Mouse (Mus musculus) megakaryocyte, embryonic 14.5 days (primary cell): ENCODE results near the gene Cst7. TPM values are rescaled to one million over a fixed set of nuclear protein-coding genes. Genes with fewer than 3 reads are reported as not detected.

Source experiments
- H3K27me3 ChIP-seq: replicated peaks from 2 replicates; pipeline ENCODE3; 2012; ENCODE audit warnings: inconsistent platforms
- H3K36me3 ChIP-seq: replicated peaks from 2 replicates; pipeline ENCODE3; 2012; ENCODE audit warnings: low read length, inconsistent platforms, mixed read lengths
- H3K4me1 ChIP-seq: 2 replicates; pipeline ENCODE4 v1.6.1; 2012; ENCODE audit warnings: inconsistent platforms
- H3K4me3 ChIP-seq: replicated peaks from 2 replicates; pipeline ENCODE3; 2012; ENCODE audit warnings: moderate library complexity, mild to moderate bottlenecking, inconsistent platforms
- H3K9me3 ChIP-seq: 2 replicates; pipeline ENCODE4 v1.6.1; 2012; ENCODE audit warnings: inconsistent platforms
- FLI1 ChIP-seq: IDR thresholded peaks from 2 replicates; pipeline ENCODE4 v1.6.1; 2012; ENCODE audit warnings: low read length, inconsistent platforms, mixed read lengths
- GATA1 ChIP-seq: IDR thresholded peaks from 3 replicates; pipeline ENCODE4 v1.6.1; 2012; ENCODE audit warnings: mixed read lengths, low read length, inconsistent platforms, borderline replicate concordance
- polyA plus RNA-seq: library from polyadenylated mRNA; stranded (reverse); fragments of >175 nt; gene quantifications from 2 replicates; pipeline ENCODE4 v1.2.3, GENCODE M21; 2012; ENCODE audit warnings: low replicate concordance; ENCODE audit not compliant: insufficient read depth

The Cst7 gene
- polyA plus RNA-seq, 1 experiment: 13.6 TPM

DNA sequence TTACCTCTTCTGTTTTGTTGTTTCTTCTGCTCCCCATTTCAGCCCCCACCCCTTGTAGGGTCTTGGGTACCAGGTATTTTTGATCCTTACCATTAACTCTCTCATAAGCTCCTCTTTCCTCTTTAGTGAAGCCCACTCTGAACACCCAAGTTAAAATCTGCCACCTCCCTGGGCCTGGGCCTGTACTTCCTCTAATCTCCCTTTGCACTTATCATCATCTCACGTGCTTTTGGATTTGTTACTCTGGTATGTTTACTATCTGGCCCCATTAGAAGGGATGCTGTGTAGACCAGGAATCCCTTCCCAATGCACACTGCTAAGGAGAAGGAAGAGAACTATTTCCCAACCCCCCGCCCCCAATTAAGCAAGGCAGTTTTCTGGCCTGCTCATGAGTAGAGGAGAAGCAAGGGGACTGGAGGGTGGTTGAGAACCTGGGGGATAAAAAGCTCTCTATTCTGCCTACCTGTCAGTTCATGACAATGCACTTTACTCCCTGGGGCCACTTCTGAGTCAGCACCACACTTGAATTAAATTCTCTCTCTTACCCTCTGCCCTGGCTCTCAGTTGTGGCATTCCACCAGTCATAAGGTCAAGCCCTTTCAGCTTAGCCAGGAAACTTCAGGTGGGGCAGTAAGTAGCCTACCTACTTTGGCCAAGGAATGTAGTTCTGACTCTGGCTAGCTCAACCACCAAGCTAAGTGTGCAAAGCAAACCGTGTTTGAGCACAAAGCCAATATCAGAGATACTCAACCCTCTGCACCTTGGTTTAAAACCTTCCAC is 25.4 kb downstream of the Cst7 start:
- peaks cover 3% of the 10 kb centered on the region; the same call in 1 of the 2 replicates for H3K4me1 ChIP-seq
- H3K9me3 ChIP-seq: no peaks in the 10 kb centered on the region
- H3K27me3 ChIP-seq: no peaks in the 10 kb centered on the region
- no peak for TF ChIP-seq GATA1
- TF ChIP-seq FLI1: no peak
- H3K4me3 ChIP-seq: no peak overlapping the region
- H3K36me3 ChIP-seq: peaks cover 67% of the 10 kb centered on the region

DNA sequence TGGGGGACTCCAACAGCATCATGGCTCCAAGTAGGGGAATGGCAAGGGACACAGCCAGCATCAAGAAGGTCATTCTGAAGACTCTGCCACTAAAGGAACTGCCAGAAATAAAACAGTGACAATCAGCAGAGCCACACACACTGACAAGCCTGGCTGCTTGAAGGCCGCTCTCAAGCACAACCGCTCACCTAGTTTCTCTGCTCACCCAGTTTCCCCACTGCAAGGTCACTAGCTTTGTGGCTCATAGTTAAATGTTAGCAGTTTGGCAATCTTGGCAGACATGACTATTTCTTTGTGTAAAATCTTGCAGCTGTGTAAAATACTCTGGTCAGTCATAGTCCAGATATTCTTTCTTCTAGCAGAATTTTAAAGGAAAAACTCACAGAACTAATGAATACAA is 30.0 kb downstream of the Cst7 start:
- Histone ChIP-seq H3K36me3 (peaks cover 50% of the 10 kb centered on the region), H3K4me1 (peaks cover 15% of the 10 kb centered on the region; the same call in 1 of the 2 replicates), H3K4me3 (no peak overlapping the region), H3K27me3 (no peaks in the 10 kb centered on the region), H3K9me3 (no peaks in the 10 kb centered on the region)
- TF ChIP-seq FLI1: no peak
- no peak for TF ChIP-seq GATA1

DNA sequence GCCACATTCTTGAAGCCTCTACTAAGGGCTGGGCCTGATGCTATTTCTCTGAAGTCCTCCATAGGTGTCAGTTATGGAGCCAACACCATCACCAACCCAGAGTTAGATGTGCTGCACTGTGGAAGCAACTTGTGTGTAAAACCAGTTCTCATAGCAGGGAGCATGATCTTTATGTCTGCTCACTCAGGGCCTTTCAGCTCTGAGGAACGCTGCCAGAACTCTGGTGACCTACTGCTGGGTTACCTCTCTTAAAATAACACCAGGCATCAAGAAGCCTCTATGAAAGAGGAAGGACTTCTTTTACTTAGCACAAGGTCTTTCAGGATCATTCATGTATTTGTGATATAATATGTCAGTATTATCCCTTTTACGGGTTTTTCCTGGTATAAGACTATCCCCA is 32.0 kb downstream of the Cst7 start:
- TF ChIP-seq GATA1 (no peak), FLI1 (no peak)
- H3K4me1 ChIP-seq: peaks cover 17% of the 10 kb centered on the region
- H3K9me3 ChIP-seq: no peaks in the 10 kb centered on the region
- H3K4me3 ChIP-seq: no peak overlapping the region
- peaks cover 35% of the 10 kb centered on the region for H3K36me3 ChIP-seq
- no peaks in the 10 kb centered on the region for H3K27me3 ChIP-seq

DNA sequence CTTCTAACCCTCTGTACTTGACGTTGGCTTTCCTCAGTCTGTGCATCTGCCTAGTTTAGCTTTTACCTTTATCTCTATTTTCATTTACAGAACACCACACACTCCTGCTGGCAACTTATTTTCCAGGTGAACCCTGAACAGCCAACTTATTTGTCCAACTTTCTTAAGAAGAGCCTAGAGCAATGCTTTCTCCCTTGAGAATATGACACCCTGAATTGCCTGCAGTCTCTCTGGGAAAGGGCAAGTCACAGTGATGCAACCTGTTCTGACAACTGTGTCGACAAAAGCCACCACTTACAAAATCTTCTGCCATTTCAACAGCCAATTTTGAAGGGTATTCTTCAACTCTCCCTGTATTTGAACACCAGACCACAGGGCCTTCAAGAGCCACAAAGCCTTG is 34.6 kb downstream of the Cst7 start:
- Histone ChIP-seq H3K36me3 (peaks cover 22% of the 10 kb centered on the region), H3K4me3 (no peak overlapping the region), H3K27me3 (no peaks in the 10 kb centered on the region), H3K9me3 (no peaks in the 10 kb centered on the region), H3K4me1 (peaks cover 38% of the 10 kb centered on the region)
- no peak for TF ChIP-seq GATA1

DNA sequence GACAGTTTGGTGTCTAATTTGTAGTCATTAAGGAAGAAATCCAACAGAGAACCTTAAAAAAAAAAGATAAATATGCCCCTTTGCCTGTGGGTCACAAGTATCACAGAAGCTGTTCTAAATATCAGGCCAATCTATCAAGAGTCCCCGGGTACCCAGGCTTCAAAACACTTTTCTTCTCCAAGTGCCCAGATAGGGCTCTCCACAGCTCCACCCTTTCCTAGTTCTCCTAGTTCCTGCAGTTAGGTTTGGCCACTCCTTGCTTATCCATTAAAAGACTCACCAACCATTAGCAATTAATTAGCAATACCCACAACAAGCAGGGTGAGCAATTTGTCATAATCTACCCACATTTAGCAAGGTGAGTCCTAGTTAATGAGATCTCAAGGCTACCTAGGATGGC is 36.9 kb downstream of the Cst7 start:
- Histone ChIP-seq H3K36me3 (peaks cover 17% of the 10 kb centered on the region), H3K4me1 (peaks cover 40% of the 10 kb centered on the region), H3K27me3 (peaks cover 7% of the 10 kb centered on the region), H3K9me3 (no peaks in the 10 kb centered on the region), H3K4me3 (peak overlapping the region; percentile 99)
- TF ChIP-seq GATA1 (no peak), FLI1 (no peak)

DNA sequence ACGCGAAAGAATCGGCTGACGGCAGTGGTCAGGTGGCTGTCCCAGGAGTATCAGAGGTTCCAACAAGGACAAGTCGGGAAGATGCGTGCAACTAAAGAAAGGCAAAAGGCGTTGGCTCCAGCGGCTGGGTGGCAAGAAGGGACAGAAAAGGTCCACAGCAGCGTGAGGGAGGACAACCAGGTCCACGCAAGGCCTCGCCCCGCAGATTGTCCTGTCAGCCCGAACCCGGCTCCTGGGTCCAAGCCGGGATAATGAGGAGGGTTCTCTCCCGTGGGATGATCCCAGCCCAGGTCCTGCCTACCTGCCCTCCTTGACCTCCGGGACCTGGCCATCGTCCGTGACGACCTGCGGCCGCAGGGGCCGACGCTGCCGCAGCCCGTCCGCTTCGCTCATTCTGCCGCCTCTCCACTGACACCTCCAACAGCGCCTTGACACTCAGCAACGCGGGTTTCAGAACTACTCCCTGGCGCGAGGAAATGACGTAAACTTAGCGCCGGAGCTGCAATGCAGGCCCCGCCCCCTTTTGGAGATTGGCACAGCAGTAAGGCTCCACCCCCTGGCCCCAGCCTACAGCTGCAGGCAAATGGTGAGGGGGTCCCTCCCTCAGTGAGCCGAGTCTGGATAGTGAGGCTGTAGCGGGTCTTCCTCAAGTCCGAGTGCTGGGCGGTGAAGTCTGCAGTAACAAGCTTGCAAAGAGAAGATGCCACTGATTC is 38.0 kb downstream of the Cst7 start, which contains the start of gene Apmap:
TSS of gene Apmap (minus strand) at position 481 of the 713 bp plus-strand sequence.
- no peak for TF ChIP-seq FLI1
- TF ChIP-seq GATA1: no peak
- H3K4me3 ChIP-seq: peak within 1 kb of the TSS; percentile 99
- peaks cover 15% of the 10 kb centered on the region for H3K36me3 ChIP-seq
- H3K27me3 ChIP-seq: peaks cover 12% of the 10 kb centered on the region
- H3K4me1 ChIP-seq: peaks cover 45% of the 10 kb centered on the region
- no peaks in the 10 kb centered on the region for H3K9me3 ChIP-seq

DNA sequence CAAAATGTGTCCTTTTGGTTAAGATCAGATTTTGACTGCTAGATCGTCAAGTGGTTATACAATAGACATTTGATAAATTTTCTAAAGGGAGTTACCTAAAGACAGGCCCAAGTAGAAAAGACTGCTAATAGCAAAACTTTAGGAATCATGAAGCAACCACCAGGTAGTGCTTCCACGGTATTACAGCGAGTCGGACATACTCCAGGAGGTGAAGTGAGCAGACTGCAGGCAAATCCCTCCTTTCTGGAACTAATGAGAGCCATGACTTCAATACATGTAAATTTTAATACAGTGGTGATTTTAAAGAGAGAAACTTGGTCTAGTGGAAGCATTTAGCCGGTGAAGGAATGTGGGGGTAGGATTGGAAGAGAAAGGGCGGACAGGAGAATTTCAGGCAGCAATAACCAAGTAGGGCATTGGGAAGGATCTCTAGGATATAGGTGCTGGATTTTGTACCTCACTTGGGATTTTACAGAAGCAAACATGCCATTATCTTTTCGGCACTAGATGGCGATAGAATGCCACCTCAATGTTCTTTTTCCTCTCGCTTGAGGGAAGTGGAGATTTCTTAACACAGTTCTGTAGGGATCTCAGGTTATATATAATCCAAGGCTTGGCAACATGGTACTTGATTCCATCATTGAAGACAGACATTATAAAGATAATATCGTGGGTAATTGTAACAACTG is 38.8 kb downstream of the Cst7 start:
- Histone ChIP-seq H3K9me3 (no peaks in the 10 kb centered on the region), H3K27me3 (peaks cover 12% of the 10 kb centered on the region), H3K4me1 (peaks cover 39% of the 10 kb centered on the region), H3K4me3 (peak overlapping the region; percentile 99), H3K36me3 (peaks cover 8% of the 10 kb centered on the region)
- TF ChIP-seq FLI1 (no peak), GATA1 (no peak)

DNA sequence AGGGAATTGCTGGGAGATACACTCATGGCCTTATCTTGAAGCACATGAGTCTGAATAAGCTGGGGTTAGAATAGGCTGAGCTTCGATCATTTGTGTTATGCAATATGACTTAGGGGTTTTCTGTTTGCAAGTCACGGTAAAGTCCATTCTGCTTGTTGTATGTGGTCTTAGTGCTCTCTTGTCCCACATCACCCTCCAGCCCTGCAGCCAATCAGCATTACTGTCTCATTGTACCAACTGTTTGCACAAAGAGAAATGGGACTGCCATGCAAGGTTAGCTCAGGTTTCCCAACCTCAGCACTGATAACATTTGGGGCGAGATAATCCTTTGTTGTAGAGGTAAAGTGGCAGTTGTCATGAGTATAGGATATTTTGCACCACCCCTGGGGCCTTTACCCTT is 39.9 kb downstream of the Cst7 start:
- no peaks in the 10 kb centered on the region for H3K9me3 ChIP-seq
- peaks cover 34% of the 10 kb centered on the region for H3K4me1 ChIP-seq
- peaks cover 12% of the 10 kb centered on the region for H3K27me3 ChIP-seq
- TF ChIP-seq FLI1: no peak
- H3K4me3 ChIP-seq: no peak overlapping the region
- H3K36me3 ChIP-seq: no peaks in the 10 kb centered on the region

DNA sequence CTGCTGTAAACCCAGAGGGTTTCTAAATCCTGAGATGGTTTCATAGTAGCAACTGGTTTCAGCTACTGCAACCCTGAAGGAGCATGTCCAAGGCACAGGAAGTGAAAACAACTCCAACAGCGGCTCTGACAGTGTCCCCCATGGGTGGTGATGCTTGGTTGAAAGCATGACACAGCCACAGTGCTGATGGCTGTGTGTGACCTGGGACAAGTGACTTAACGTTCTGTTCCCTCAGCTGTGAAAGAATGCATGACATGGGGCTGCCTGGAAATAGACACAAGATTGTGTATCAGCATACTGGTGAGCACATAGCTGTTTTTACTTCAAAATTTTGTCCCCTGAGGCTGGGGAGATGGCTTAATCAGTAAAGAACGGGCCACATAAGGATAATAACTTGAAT is 51.5 kb downstream of the Cst7 start:
- no peaks in the 10 kb centered on the region for H3K9me3 ChIP-seq
- H3K4me3 ChIP-seq: no peak overlapping the region
- TF ChIP-seq GATA1: no peak
- no peak for TF ChIP-seq FLI1
- peaks cover 64% of the 10 kb centered on the region for H3K27me3 ChIP-seq
- peaks cover 5% of the 10 kb centered on the region for H3K4me1 ChIP-seq
- peaks cover 23% of the 10 kb centered on the region for H3K36me3 ChIP-seq

DNA sequence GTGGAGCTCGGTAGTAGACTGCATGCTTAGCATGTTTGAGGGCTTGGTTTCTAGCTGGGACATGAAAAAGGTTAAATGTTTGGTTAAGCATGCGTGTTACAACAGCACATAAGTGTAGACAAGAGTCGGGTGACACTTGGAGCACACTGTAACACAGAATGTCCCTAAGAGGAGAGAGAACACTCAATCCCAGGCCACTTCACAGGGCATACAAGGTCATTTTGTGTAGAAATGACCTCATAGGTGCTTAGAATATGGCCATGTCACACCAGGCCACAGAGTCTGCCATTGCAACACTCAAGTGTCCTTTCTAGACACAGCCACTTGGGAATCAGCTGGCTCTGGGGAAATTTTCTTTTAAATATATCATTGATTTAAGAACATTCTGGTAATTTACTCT is 53.7 kb downstream of the Cst7 start:
- Histone ChIP-seq H3K9me3 (no peaks in the 10 kb centered on the region), H3K36me3 (peaks cover 24% of the 10 kb centered on the region), H3K4me1 (peaks cover 14% of the 10 kb centered on the region), H3K4me3 (no peak overlapping the region), H3K27me3 (peaks cover 59% of the 10 kb centered on the region)
- no peak for TF ChIP-seq FLI1
- TF ChIP-seq GATA1: no peak
